Mouse (Mus musculus): ENCODE data around the gene Ccer1.

GRCm38 (mm10) chr10:97717233-97717632 lies 24.4 kb downstream of the Ccer1 start:
- TF ChIP-seq CTCF (IDR thresholded peaks at IDR 0.05; ENCODE audit: low read depth) (no peak), EP300 (IDR thresholded peaks at IDR 0.05; ENCODE audit: low read depth) (no peak)

Data from liver, postnatal 0 days (tissue).